Mouse (Mus musculus): ENCODE results near the gene Rflna. TPM values are rescaled to one million over a fixed set of nuclear protein-coding genes. Genes with fewer than 3 reads are reported as not detected.
A peak's percentile ranks its signal among the peaks of the same experiment; 100 is the strongest.

The Rflna gene
- polyA plus RNA-seq, 1 experiment from 2014 or later = 4.4 TPM

DNA sequence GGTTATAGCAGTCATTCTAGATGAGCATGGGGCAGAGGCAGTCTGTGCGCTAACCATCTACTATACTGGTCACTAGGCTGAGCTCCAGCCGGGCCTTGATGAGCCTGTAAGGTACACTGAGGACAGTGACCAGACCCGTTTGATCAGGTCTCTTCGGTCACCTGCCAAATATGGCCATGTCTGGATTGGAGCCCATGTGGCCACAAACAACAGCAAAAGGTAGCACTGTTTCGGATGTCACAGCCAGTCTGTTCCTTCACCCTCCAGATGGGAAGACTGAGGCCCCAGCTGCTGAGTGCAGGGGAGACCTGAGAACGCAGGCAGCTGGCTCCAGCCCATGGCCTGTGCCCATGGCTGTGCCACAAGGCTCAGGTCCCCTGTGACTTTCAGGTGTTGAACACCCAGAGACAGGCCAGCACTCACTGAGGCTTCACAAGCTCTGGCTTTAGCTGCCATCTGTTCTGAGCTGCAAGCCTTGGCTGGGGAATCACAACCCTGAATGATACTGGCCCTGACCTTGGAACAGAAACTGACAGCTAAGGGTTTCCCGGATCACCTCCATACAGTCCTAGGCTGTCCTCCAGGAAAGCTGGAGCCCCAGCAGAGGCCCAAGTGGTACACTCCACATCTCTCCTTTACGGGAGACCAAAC, 36.5 kb downstream of the Rflna start:
- no peak overlapping the region for H3K4me3 ChIP-seq (ENCODE audit: low read depth, low read length)
- no peak for ATAC-seq (ENCODE audit: low FRiP score)
- DNase-seq (ENCODE audit: low spot score, missing footprints) = no peak
- no peak overlapping the region for H3K4me2 ChIP-seq
- no peak overlapping the region for H3K9ac ChIP-seq (ENCODE audit: low read length)
- H3K9me3 ChIP-seq (ENCODE audit: control insufficient read depth, low read length) = no peaks in the 10 kb centered on the region
- no peak overlapping the region for H3K27ac ChIP-seq (ENCODE audit: low read depth, low read length)
- H3K36me3 ChIP-seq (ENCODE audit: control insufficient read depth, insufficient read depth, low read length) = peaks cover 13% of the 10 kb centered on the region
- 93% methylated on average over 8 of the region's 8 CpGs for WGBS
- peaks cover 1% of the 10 kb centered on the region; the same call in 1 of the 2 replicates for H3K4me1 ChIP-seq (ENCODE audit: control insufficient read depth, insufficient read depth, low read length)
- no peaks in the 10 kb centered on the region for H3K27me3 ChIP-seq (ENCODE audit: control insufficient read depth, insufficient read depth, low read length)

DNA sequence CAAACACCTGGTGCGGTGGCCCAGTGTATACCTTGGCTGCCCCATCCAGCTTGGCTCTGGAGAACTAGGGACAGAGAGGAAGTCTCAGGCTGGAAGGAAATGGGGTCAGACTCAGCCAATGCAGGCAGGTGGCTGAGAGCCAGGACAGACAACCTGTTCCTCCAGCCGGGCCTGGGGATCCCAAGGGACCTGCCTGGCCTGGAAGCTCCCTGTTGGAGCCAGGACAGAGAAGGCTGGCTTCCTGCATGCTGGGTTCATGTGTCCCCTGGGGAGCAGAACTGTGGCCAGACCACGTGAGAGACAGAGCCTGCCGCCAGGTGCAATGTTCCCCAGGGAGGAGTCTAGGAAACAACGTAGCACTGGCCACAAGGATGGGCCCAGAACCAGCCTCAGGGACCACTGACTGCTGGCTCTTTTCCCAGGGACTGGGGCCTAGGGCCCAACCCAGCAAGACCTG, 37.1 kb downstream of the Rflna start:
- Histone ChIP-seq H3K36me3 (ENCODE audit: control insufficient read depth, insufficient read depth, low read length) (peaks cover 13% of the 10 kb centered on the region), H3K4me1 (ENCODE audit: control insufficient read depth, insufficient read depth, low read length) (peaks cover 7% of the 10 kb centered on the region), H3K9me3 (ENCODE audit: control insufficient read depth, low read length) (no peaks in the 10 kb centered on the region), H3K9ac (ENCODE audit: low read length) (no peak overlapping the region), H3K4me2 (no peak overlapping the region), H3K4me3 (ENCODE audit: low read depth, low read length) (no peak overlapping the region), H3K27ac (ENCODE audit: low read depth, low read length) (no peak overlapping the region), H3K27me3 (ENCODE audit: control insufficient read depth, insufficient read depth, low read length) (no peaks in the 10 kb centered on the region)
- DNase-seq (ENCODE audit: low spot score, missing footprints) (no peak), ATAC-seq (ENCODE audit: low FRiP score) (no peak)
- 80% methylated on average over 5 of the region's 5 CpGs for WGBS

DNA sequence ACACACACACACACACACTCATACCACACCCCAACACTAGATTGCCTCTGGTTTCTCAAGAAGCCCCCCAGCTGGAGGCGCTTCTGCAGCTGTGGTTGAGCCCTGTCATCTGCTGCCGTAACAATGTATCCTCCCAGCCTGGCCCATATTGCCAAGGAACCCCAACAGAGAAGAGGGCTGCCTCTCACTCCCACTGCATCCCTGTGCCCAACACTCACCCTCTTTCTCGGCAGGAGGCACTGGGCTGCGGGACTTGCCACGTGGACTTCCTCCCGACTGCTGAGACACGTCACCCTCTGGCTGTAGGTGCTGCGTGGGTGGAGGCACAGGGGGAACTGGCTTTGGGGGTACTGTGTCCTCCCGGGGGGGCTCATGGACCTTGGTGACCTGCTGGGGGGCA, 38.6 kb downstream of the Rflna start:
- H3K4me1 ChIP-seq (ENCODE audit: control insufficient read depth, insufficient read depth, low read length) = peaks cover 19% of the 10 kb centered on the region
- DNase-seq (ENCODE audit: low spot score, missing footprints) (no peak), ATAC-seq (ENCODE audit: low FRiP score) (no peak)
- no peak overlapping the region for H3K4me3 ChIP-seq (ENCODE audit: low read depth, low read length)
- 91% methylated on average over 9 of the region's 9 CpGs for WGBS
- H3K36me3 ChIP-seq (ENCODE audit: control insufficient read depth, insufficient read depth, low read length) = peaks cover 13% of the 10 kb centered on the region
- H3K9ac ChIP-seq (ENCODE audit: low read length) = no peak overlapping the region
- no peaks in the 10 kb centered on the region for H3K9me3 ChIP-seq (ENCODE audit: control insufficient read depth, low read length)
- H3K27ac ChIP-seq (ENCODE audit: low read depth, low read length) = no peak overlapping the region
- H3K27me3 ChIP-seq (ENCODE audit: control insufficient read depth, insufficient read depth, low read length) = no peaks in the 10 kb centered on the region
- no peak overlapping the region for H3K4me2 ChIP-seq

DNA sequence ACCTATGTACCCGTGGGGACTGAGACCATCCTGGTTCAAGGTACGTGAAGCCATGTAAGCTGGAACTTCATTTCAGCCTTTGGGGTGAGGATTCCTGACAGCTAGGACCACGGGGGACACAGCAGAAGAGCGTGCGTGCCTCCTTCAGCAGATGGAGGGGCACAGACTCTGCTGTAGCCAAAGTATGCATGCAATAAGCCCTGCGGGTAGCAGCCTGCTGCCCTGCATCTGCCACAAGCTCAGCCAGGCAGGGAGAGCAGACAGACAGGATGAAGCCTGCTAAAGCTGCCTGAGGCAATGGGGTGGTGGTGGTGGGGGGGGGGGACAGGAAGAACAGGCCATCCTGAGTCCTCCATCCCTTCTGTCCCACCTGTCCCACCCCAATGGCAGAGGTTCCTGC, 40.4 kb downstream of the Rflna start:
- Histone ChIP-seq H3K4me1 (ENCODE audit: control insufficient read depth, insufficient read depth, low read length) (peaks cover 22% of the 10 kb centered on the region), H3K27ac (ENCODE audit: low read depth, low read length) (no peak overlapping the region), H3K9me3 (ENCODE audit: control insufficient read depth, low read length) (no peaks in the 10 kb centered on the region), H3K27me3 (ENCODE audit: control insufficient read depth, insufficient read depth, low read length) (no peaks in the 10 kb centered on the region), H3K9ac (ENCODE audit: low read length) (no peak overlapping the region), H3K36me3 (ENCODE audit: control insufficient read depth, insufficient read depth, low read length) (peaks cover 26% of the 10 kb centered on the region), H3K4me2 (no peak overlapping the region), H3K4me3 (ENCODE audit: low read depth, low read length) (no peak overlapping the region)
- DNase-seq (ENCODE audit: low spot score, missing footprints) (no peak), ATAC-seq (ENCODE audit: low FRiP score) (no peak)
- 91% methylated on average over 6 of the region's 6 CpGs for WGBS

DNA sequence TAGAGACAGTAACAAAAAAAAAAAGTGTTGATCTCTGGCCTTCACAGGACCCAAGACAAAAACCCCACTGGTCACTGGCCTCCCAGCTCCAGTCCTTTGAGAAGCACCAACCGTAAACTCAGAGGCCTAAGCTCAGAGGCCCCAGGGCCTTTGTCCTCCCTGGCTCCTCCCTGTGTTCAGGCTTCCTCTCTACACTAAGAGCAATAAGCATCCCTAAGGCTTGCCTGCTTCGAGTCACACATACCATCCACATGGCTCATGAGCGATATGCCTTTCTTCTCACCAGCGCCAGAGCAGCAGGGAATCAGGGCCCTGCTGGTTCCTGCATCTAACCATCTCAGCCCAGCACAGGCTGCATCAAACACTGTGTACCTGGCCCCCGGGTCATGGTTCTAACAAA, 42.2 kb downstream of the Rflna start:
- H3K9ac ChIP-seq (ENCODE audit: low read length) = peak overlapping the region; percentile 24; the same call in 1 of the 2 replicates
- H3K4me1 ChIP-seq (ENCODE audit: control insufficient read depth, insufficient read depth, low read length) = peaks cover 22% of the 10 kb centered on the region

DNA sequence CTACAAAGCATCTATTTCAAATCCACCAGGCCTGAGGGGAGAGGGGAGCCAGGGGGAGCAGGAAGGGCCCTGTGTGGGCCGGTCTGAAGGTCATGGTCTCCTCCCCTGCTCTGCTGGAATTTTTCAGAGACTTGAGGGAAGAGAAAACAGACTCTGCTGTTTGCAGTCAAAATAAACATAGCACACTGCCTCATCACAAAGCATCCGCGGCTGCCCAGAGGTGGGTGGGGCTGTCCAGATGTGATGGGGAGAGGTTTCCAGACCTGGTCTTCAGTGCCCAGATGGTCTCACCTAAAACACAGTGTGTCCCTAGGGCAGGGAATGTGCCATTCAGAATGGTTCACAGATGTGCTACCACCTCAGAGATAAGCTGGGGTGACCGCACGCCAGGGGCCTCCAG, 43.4 kb downstream of the Rflna start:
- Histone ChIP-seq H3K36me3 (ENCODE audit: control insufficient read depth, insufficient read depth, low read length) (peaks cover 33% of the 10 kb centered on the region), H3K4me2 (no peak overlapping the region), H3K4me3 (ENCODE audit: low read depth, low read length) (no peak overlapping the region), H3K9me3 (ENCODE audit: control insufficient read depth, low read length) (no peaks in the 10 kb centered on the region), H3K9ac (ENCODE audit: low read length) (no peak overlapping the region), H3K27me3 (ENCODE audit: control insufficient read depth, insufficient read depth, low read length) (no peaks in the 10 kb centered on the region), H3K4me1 (ENCODE audit: control insufficient read depth, insufficient read depth, low read length) (peaks cover 22% of the 10 kb centered on the region), H3K27ac (ENCODE audit: low read depth, low read length) (no peak overlapping the region)
- ATAC-seq (ENCODE audit: low FRiP score) (no peak), DNase-seq (ENCODE audit: low spot score, missing footprints) (no peak)
- 69% methylated on average over 5 of the region's 5 CpGs for WGBS

More for the DNA sequence above, 42.2 kb downstream of the Rflna start:
- Histone ChIP-seq H3K27me3 (ENCODE audit: control insufficient read depth, insufficient read depth, low read length) (no peaks in the 10 kb centered on the region), H3K4me2 (no peak overlapping the region), H3K36me3 (ENCODE audit: control insufficient read depth, insufficient read depth, low read length) (peaks cover 30% of the 10 kb centered on the region), H3K27ac (ENCODE audit: low read depth, low read length) (peak overlapping the region; percentile 40), H3K9me3 (ENCODE audit: control insufficient read depth, low read length) (no peaks in the 10 kb centered on the region), H3K4me3 (ENCODE audit: low read depth, low read length) (no peak overlapping the region)
- WGBS = 16% methylated on average over 5 of the region's 5 CpGs
- ATAC-seq (ENCODE audit: low FRiP score) = no peak
- DNase-seq (ENCODE audit: low spot score, missing footprints) = peak; percentile 85

DNA sequence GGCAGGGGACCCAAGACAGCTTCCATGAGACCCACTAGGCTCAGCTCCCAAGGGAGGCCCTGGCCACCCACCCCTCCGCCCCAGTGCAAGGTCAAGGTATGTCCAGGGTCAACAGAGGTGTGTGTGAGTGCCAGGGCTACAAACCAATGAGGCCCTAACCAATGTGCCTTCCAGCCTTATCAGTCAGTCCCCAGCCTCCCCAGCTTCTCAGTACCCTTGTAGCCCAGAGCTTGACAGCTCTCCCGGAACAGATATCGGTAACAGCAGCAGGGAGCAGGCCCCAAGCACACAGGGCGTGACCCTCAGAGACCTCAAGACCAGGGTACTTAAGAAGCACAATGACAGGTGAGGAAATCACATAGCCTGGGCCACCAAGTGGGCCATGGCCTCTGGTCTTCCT, 46.5 kb downstream of the Rflna start:
- Histone ChIP-seq H3K36me3 (ENCODE audit: control insufficient read depth, insufficient read depth, low read length) (peaks cover 29% of the 10 kb centered on the region), H3K4me3 (ENCODE audit: low read depth, low read length) (no peak overlapping the region), H3K9me3 (ENCODE audit: control insufficient read depth, low read length) (no peaks in the 10 kb centered on the region), H3K27ac (ENCODE audit: low read depth, low read length) (no peak overlapping the region), H3K27me3 (ENCODE audit: control insufficient read depth, insufficient read depth, low read length) (no peaks in the 10 kb centered on the region), H3K4me2 (no peak overlapping the region), H3K9ac (ENCODE audit: low read length) (no peak overlapping the region), H3K4me1 (ENCODE audit: control insufficient read depth, insufficient read depth, low read length) (peaks cover 24% of the 10 kb centered on the region)
- no peak for ATAC-seq (ENCODE audit: low FRiP score)
- DNase-seq (ENCODE audit: low spot score, missing footprints) = no peak
- 92% methylated on average over 4 of the region's 4 CpGs for WGBS

DNA sequence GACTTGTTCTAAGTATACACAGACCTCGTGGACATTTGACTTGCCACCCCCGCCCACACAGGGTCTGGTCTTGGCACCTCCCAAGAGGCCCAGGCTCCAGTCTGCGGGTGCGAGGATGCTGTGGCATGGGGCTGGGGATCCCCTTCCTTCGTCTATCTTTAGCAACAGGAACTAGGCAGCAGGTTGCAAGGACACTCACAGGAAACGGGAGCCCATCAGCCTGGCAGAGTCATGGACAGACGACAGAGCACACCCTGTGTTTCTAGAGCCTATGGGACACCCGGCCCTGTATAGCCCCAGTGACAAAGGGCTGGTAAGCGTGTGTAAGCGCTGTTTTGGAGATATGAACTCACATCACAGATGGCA, 49.2 kb downstream of the Rflna start:
- DNase-seq (ENCODE audit: low spot score, missing footprints) = no peak

DNA sequence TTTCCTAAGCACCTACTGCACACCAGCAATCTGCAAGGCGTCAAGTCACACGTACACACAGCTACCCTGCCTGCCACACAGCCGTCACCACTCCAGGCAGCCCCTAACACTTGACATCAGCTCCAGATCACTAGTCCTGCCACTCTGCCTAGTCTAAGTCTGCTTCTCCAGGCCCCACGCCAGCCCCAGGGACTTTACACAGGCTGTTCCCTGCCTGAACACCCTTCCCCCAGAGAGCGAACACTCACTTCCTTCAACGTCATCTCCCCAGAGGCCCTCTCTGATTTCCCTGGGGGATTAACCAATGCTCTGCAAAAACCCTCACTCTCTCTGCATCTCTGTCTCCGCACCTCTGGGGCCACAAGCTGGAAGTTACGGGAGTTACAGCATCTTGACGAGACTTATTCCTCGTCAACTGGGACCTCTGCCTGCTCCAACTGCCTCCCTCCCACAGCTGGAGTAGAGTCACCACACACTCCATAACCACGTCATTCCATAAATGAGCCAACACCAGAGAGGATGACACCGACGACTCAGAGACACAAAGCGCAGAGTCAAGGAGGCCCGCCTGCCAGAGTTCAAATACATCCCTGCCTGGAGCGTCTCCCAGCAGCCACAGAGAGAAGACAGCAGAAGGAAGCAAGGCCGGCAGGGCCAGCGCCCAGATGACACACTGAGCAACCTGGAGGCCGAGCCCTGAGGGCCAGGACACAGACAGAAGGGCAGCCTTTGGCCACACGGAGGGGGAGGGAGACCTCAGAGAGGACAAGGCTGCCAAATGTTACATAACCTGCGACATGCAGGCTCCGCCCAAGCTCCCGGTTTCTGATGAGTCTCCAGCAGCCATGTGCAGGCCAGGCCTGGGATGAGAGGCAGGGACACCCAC, 49.8 kb downstream of the Rflna start:
- Histone ChIP-seq H3K9ac (ENCODE audit: low read length) (no peak overlapping the region), H3K4me2 (no peak overlapping the region), H3K27ac (ENCODE audit: low read depth, low read length) (no peak overlapping the region), H3K4me1 (ENCODE audit: control insufficient read depth, insufficient read depth, low read length) (peaks cover 25% of the 10 kb centered on the region), H3K27me3 (ENCODE audit: control insufficient read depth, insufficient read depth, low read length) (no peaks in the 10 kb centered on the region), H3K4me3 (ENCODE audit: low read depth, low read length) (no peak overlapping the region), H3K36me3 (ENCODE audit: control insufficient read depth, insufficient read depth, low read length) (peaks cover 14% of the 10 kb centered on the region), H3K9me3 (ENCODE audit: control insufficient read depth, low read length) (no peaks in the 10 kb centered on the region)
- ATAC-seq (ENCODE audit: low FRiP score) = no peak
- no peak for DNase-seq (ENCODE audit: low spot score, missing footprints)
- WGBS = 77% methylated on average over 23 of the region's 23 CpGs

More for the DNA sequence above, 49.2 kb downstream of the Rflna start:
- no peak overlapping the region for H3K4me3 ChIP-seq (ENCODE audit: low read depth, low read length)
- no peak overlapping the region for H3K4me2 ChIP-seq
- peaks cover 19% of the 10 kb centered on the region for H3K4me1 ChIP-seq (ENCODE audit: control insufficient read depth, insufficient read depth, low read length)
- H3K36me3 ChIP-seq (ENCODE audit: control insufficient read depth, insufficient read depth, low read length) = peaks cover 20% of the 10 kb centered on the region
- H3K27ac ChIP-seq (ENCODE audit: low read depth, low read length) = no peak overlapping the region
- H3K27me3 ChIP-seq (ENCODE audit: control insufficient read depth, insufficient read depth, low read length) = no peaks in the 10 kb centered on the region
- no peak for ATAC-seq (ENCODE audit: low FRiP score)
- no peak overlapping the region for H3K9ac ChIP-seq (ENCODE audit: low read length)
- WGBS = 81% methylated on average over 10 of the region's 10 CpGs
- H3K9me3 ChIP-seq (ENCODE audit: control insufficient read depth, low read length) = no peaks in the 10 kb centered on the region
